Mouse (Mus musculus): ENCODE measurements around the gene Hk3. TPM values are rescaled to one million over a fixed set of nuclear protein-coding genes. Genes with fewer than 3 reads are reported as not detected.

Hk3 gene
- total RNA-seq, 2 experiments from 2014 or later = 1.3 to 2.1 TPM

Other genes starting within 250 kb of the Hk3 start
- gene Eif4e1b, start 237.4 kb downstream of the Hk3 start, total RNA-seq (2021) = not detected
- gene Tspan17, start 232.0 kb downstream of the Hk3 start, total RNA-seq (2021) = 100 to 1,000 TPM in 1 of 2 experiments, 10 to 100 TPM in 1; 83.4 to 109 TPM
- gene Unc5a, start 72.0 kb downstream of the Hk3 start, total RNA-seq (2021) = 100 to 1,000 TPM; 136 to 142 TPM
- 10 to 100 TPM; 21.9 to 26.7 TPM for gene Uimc1, start 78.9 kb upstream of the Hk3 start, total RNA-seq (2021)
- 10 to 100 TPM; 36.9 to 45.0 TPM for gene Zfp346, start 83.9 kb upstream of the Hk3 start, total RNA-seq (2021)
- gene Gm17617, start 112.2 kb upstream of the Hk3 start, total RNA-seq (2021) = not detected
- gene Fgfr4, start 131.3 kb upstream of the Hk3 start, total RNA-seq (2021) = under 1 TPM; 0.20 to 0.43 TPM
- gene Nsd1, start 188.4 kb upstream of the Hk3 start, total RNA-seq (2021) = 100 to 1,000 TPM; 124 to 131 TPM

All from layer of hippocampus, postnatal 36 days (tissue).